Mouse (Mus musculus) adrenal gland, adult 18-20 months (tissue): ENCODE data around the gene Flt4. TPM values are rescaled to one million over a fixed set of nuclear protein-coding genes. Genes with fewer than 3 reads are reported as not detected.

ENCODE experiments used
- DNase-seq, 2 experiments: peaks; one replicate each; pipeline ENCODE4 v3.0.0; 2021 to 2022; ENCODE audit warnings: low spot score in 2 of 2
- total RNA-seq, 2 experiments: library from RNA; stranded (reverse); gene quantifications; 1 replicate in 1 of 2; 2 replicates in 1 of 2; pipeline ENCODE4 v1.2.3; 2021

Flt4 gene
- total RNA-seq, 2 experiments from 2014 or later, result 14.4 to 14.5 TPM

DNA sequence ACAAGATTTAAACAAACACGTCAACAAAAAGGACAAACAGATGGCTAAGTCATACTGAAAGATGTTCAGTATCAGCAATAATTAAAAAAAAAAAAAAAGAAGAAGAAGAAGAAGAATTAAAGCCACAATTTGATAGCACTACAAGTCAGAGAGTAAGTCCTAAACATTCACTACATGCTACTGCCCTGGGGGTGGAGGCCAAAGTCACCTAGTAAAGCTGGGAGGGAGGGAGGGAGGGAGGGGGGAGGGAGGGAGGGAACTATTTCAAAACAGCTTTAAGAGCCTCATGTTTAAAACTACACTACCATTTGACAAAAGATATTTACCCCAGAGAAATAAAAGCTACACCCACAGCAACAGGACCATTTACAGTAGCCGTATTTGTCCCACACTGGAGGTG lies 86.6 kb downstream of the Flt4 start:
- no peak for DNase-seq

DNA sequence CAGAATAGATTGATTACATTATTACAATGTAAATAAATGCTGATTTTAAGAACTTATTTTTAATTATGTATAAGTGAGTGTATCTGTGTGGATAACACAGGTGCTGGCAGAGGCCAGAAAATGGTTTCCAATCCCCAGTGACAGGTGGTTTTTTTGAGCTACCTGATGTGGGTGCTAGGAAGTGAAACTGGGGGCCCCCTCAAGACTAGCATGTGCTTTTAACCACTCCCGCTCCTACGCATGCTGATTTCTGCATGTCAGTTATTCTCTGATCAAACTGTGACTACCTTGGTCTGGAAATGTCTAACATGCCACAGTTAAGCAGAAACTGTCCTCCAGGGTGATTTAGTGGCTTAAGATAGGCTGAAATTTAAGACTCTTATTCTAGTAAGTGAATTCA lies 87.4 kb downstream of the Flt4 start:
- no peak for DNase-seq

DNA sequence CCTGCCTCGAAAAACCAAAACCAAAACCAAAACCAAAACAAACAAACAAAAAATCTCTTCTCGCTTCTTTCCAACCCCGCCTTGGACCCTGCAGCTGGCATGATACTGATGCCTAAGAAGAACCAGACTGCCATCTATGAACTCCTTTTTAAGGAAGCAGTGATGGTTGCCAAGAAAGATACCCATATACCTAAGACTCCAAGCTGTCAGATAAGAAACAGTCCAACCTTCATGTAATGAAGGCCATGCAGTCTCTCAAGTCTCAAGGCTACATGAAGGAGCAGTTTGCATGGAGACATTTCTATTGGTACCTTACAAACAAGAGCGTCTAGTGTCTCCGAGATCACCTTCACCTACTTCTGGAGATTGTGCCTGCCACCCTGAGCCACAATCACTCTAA lies 88.7 kb downstream of the Flt4 start:
- DNase-seq, result no peak

DNA sequence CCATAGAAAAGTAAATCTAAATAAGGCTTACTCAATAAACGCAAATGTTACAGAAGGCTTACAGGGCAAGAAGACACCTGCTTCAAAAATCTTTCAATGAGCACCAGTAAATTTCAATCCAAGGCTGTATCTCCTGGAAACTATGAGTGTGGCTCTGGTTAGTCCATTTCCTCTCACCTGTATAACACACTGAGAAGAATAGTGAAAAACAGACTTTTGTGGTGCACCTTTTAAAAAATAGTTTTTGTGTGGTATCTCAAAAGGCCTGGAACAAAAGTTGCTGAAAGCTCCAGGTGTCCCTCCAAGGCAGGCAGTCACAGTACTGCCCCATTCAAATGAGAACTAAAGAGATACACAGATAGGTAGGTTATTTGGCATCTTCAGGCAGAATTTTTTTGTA lies 90.0 kb downstream of the Flt4 start:
- DNase-seq, result no peak

DNA sequence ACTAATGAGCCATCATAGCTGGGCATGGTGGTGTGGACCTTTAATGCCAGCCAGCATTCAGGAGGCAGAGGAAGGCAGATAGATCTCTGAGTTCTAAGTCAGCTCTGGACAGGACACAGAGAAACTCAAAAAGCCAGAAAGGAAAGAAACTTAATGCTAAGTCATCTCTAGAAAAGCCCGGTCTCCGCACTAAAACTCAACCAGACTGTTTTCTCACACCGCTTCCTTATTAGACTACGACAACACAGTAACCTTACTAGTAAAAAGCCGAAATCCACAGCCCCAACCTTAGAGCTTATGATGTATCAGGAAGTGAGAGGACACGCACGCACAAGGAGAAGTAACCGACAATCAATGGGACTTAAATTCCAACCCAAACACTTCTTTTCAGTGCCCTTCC lies 93.0 kb downstream of the Flt4 start:
- no peak for DNase-seq

Other genes starting within 250 kb of the Flt4 start
- gene Olfr1389, start 186.2 kb upstream of the Flt4 start, total RNA-seq, result not detected
- under 1 TPM in 1 of 2 experiments, not detected in 1; 0.17 TPM for gene Olfr1388, start 172.6 kb upstream of the Flt4 start, total RNA-seq
- gene Olfr1387, start 153.9 kb upstream of the Flt4 start, total RNA-seq, result not detected
- gene Olfr1386, start 144.2 kb upstream of the Flt4 start, total RNA-seq, result not detected
- gene Olfr1385, start 120.2 kb upstream of the Flt4 start, total RNA-seq, result not detected
- not detected for gene Olfr1384, start 102.5 kb upstream of the Flt4 start, total RNA-seq
- gene Olfr1383, start 89.6 kb upstream of the Flt4 start, total RNA-seq, result under 1 TPM; 0.56 to 0.61 TPM
- gene Olfr1382, start 81.0 kb upstream of the Flt4 start, total RNA-seq, result not detected
- gene Olfr1381, start 65.8 kb upstream of the Flt4 start, total RNA-seq, result not detected
- gene Olfr1380, start 52.4 kb upstream of the Flt4 start, total RNA-seq, result not detected
- gene Scgb3a1, start 54.3 kb downstream of the Flt4 start, total RNA-seq, result not detected
- 10 to 100 TPM; 34.5 to 42.0 TPM for gene Cnot6, start 103.5 kb downstream of the Flt4 start, total RNA-seq
- gene Gfpt2, start 184.9 kb downstream of the Flt4 start, total RNA-seq, result 10 to 100 TPM in 1 of 2 experiments, 1 to 10 TPM in 1; 4.3 to 11.2 TPM
- 10 to 100 TPM; 61.6 to 71.3 TPM for gene Mapk9, start 237.5 kb downstream of the Flt4 start, total RNA-seq